In genomic region chr16:18486126-18486525, GRCm38 (mm10) we compare ENCODE assay signal across 27 mouse cellular contexts. TPM values are rescaled to one million over a fixed set of nuclear protein-coding genes. Genes with fewer than 3 reads are reported as not detected.
DNase-seq lines count a peak whose midpoint lies in the region; ATAC-seq and TF ChIP-seq lines count a peak whose summit lies in the region.
"Had no signal": no experiment of that assay in that cellular context is flagged by ENCODE, and none has a peak within 500 bp of the region (broad histone marks: within the 10 kb centered on the region; RNA-seq: fewer than 3 reads in every experiment).

No protein-coding gene starts in this region.

- no peaks in the 10 kb centered on the region for H3K9me3 ChIP-seq in midbrain, embryonic 11.5 days (ENCODE audit: control insufficient read depth, low read length)
- H3K9me3 ChIP-seq in midbrain, postnatal 0 days (ENCODE audit: low read length), result no peaks in the 10 kb centered on the region
- no peaks in the 10 kb centered on the region for H3K9me3 ChIP-seq in ES-Bruce4 (replicated peaks; ENCODE audit: control insufficient read depth, insufficient read depth, low read length, poor library complexity, severe bottlenecking)
- H3K9me3 ChIP-seq: embryonic facial prominence, embryonic 12.5 days; embryonic facial prominence, embryonic 15.5 days; G1E; heart, embryonic 12.5 days; heart, embryonic 15.5 days; hindbrain, embryonic 13.5 days; intestine, embryonic 15.5 days had no signal

- no peak for ATAC-seq in midbrain, embryonic 11.5 days (ENCODE audit: low FRiP score)
- no peak for ATAC-seq in midbrain, postnatal 0 days (ENCODE audit: low FRiP score)
- ATAC-seq in granulocyte monocyte progenitor cell, adult 5-6 weeks (replicated peaks; ENCODE audit: poor library complexity, severe bottlenecking), result 0 out of 2 replicates have a peak, but pooled peaks have one; percentile 42
- no peak for ATAC-seq in megakaryocyte-erythroid progenitor cell, adult 5-6 weeks (replicated peaks; ENCODE audit: low FRiP score, low TSS enrichment, poor library complexity, severe bottlenecking)
- ATAC-seq: forebrain, embryonic 14.5 days; hindbrain, embryonic 16.5 days; intestine, embryonic 15.5 days had no signal

- H3K36me3 ChIP-seq in midbrain, embryonic 11.5 days (ENCODE audit: control insufficient read depth, insufficient read depth, low read length), result no peaks in the 10 kb centered on the region
- H3K36me3 ChIP-seq in midbrain, postnatal 0 days (ENCODE audit: insufficient read depth, low read length), result no peaks in the 10 kb centered on the region
- H3K36me3 ChIP-seq in ES-Bruce4 (ENCODE audit: control insufficient read depth, insufficient read depth, low read length, poor library complexity, severe bottlenecking), result no peaks in the 10 kb centered on the region
- H3K36me3 ChIP-seq: embryonic facial prominence, embryonic 12.5 days; embryonic facial prominence, embryonic 15.5 days; heart, embryonic 12.5 days; heart, embryonic 15.5 days; hindbrain, embryonic 10.5 days; intestine, embryonic 15.5 days had no signal

- 90% methylated on average over 2 of the region's 2 CpGs for WGBS in midbrain, embryonic 11.5 days
- WGBS in midbrain, postnatal 0 days, result 98% methylated on average over 2 of the region's 2 CpGs

- no peak overlapping the region for H3K9ac ChIP-seq in midbrain, embryonic 11.5 days (ENCODE audit: low read length)
- no peak overlapping the region for H3K9ac ChIP-seq in midbrain, postnatal 0 days (replicated peaks; ENCODE audit: low read length, poor library complexity, severe bottlenecking)
- no peak overlapping the region for H3K9ac ChIP-seq in ES-Bruce4 (ENCODE audit: low read depth, poor library complexity, severe bottlenecking)
- H3K9ac ChIP-seq: embryonic facial prominence, embryonic 12.5 days; embryonic facial prominence, embryonic 15.5 days; heart, embryonic 12.5 days; heart, embryonic 15.5 days; hindbrain, embryonic 13.5 days; intestine, embryonic 15.5 days had no signal

- H3K27ac ChIP-seq in midbrain, embryonic 11.5 days (ENCODE audit: low read depth, low read length), result no peak overlapping the region
- no peak overlapping the region for H3K27ac ChIP-seq in midbrain, postnatal 0 days (ENCODE audit: low read depth, low read length)
- no peak overlapping the region for H3K27ac ChIP-seq in ES-Bruce4 (ENCODE audit: insufficient read depth, low read length)
- H3K27ac ChIP-seq: embryonic facial prominence, embryonic 12.5 days; embryonic facial prominence, embryonic 15.5 days; heart, embryonic 15.5 days; hindbrain, embryonic 10.5 days; hindbrain, embryonic 13.5 days; intestine, embryonic 15.5 days had no signal

- peaks cover 15% of the 10 kb centered on the region for H3K4me1 ChIP-seq in midbrain, embryonic 11.5 days (ENCODE audit: control insufficient read depth, insufficient read depth, low read length)
- H3K4me1 ChIP-seq in midbrain, postnatal 0 days (ENCODE audit: insufficient read depth, low read length), result no peaks in the 10 kb centered on the region
- H3K4me1 ChIP-seq in ES-Bruce4 (ENCODE audit: control insufficient read depth, insufficient read depth, low read length), result peaks cover 7% of the 10 kb centered on the region
- H3K4me1 ChIP-seq: heart, embryonic 15.5 days; intestine, embryonic 15.5 days had no signal

- H3K27me3 ChIP-seq in midbrain, embryonic 11.5 days (ENCODE audit: control insufficient read depth, insufficient read depth, low read length), result no peaks in the 10 kb centered on the region; the same call in 1 of the 2 replicates
- H3K27me3 ChIP-seq in midbrain, postnatal 0 days (ENCODE audit: insufficient read depth, low read length), result no peaks in the 10 kb centered on the region
- H3K27me3 ChIP-seq in ES-Bruce4 (ENCODE audit: control insufficient read depth, insufficient read depth, low read length, poor library complexity, severe bottlenecking), result no peaks in the 10 kb centered on the region
- H3K27me3 ChIP-seq: embryonic facial prominence, embryonic 12.5 days; embryonic facial prominence, embryonic 15.5 days; heart, embryonic 12.5 days; heart, embryonic 15.5 days; intestine, embryonic 15.5 days had no signal

- no peak for TF ChIP-seq POLR2A in ES-Bruce4 (IDR thresholded peaks at IDR 0.05; ENCODE audit: insufficient read depth, low read length)

- H3K4me3 ChIP-seq in midbrain, embryonic 11.5 days (ENCODE audit: low read depth, low read length), result no peak overlapping the region
- no peak overlapping the region for H3K4me3 ChIP-seq in midbrain, postnatal 0 days (ENCODE audit: low read depth, low read length)
- H3K4me3 ChIP-seq in ES-Bruce4 (ENCODE audit: low read depth, low read length), result no peak overlapping the region
- H3K4me3 ChIP-seq: embryonic facial prominence, embryonic 12.5 days; embryonic facial prominence, embryonic 15.5 days; heart, embryonic 12.5 days; heart, embryonic 15.5 days; hindbrain, embryonic 10.5 days; hindbrain, embryonic 13.5 days; intestine, embryonic 15.5 days had no signal

- H3K4me2 ChIP-seq in midbrain, embryonic 11.5 days, result no peak overlapping the region
- no peak overlapping the region for H3K4me2 ChIP-seq in midbrain, postnatal 0 days (ENCODE audit: low read depth, low read length, poor library complexity, severe bottlenecking)
- H3K4me2 ChIP-seq: embryonic facial prominence, embryonic 12.5 days; embryonic facial prominence, embryonic 15.5 days; heart, embryonic 12.5 days; heart, embryonic 15.5 days; hindbrain, embryonic 13.5 days; intestine, embryonic 15.5 days had no signal

- peak; percentile 41 for DNase-seq in midbrain, embryonic 11.5 days (ENCODE audit: low spot score, missing footprints)
- DNase-seq in midbrain, postnatal 0 days (ENCODE audit: low spot score), result no peak
- peak; percentile 26 for DNase-seq in MEL-GATA-1-ER (ENCODE audit: extremely low read depth, low read depth)
- DNase-seq in adrenal gland, postnatal 4 days (ENCODE audit: low spot score in 2 of 2), result no peak
- no peak for DNase-seq in layer of hippocampus, adult 9-10 months (ENCODE audit: low spot score)
- DNase-seq: adrenal gland, adult 2 months; adrenal gland, postnatal 14 days; cerebellum, adult 11-12 months; cerebellum, adult 9-10 months; cerebellum, postnatal 14 days; gastrocnemius, postnatal 25 days; heart, postnatal 10 days; heart, postnatal 36 days; kidney, adult 11 months had no signal

- TF ChIP-seq EP300 in ES-Bruce4 (IDR thresholded peaks at IDR 0.05; ENCODE audit: insufficient read depth, low read depth, low read length), result 0 out of 2 replicates have a peak, but pooled peaks have one; percentile 33

- no peak for TF ChIP-seq CTCF in midbrain, postnatal 0 days (IDR thresholded peaks at IDR 0.05)
- TF ChIP-seq CTCF in ES-Bruce4 (IDR thresholded peaks at IDR 0.05; ENCODE audit: low read depth, low read length), result no peak

RNA-seq across cellular contexts. Expression of gene Gnb1l, which starts 12.4 kb away (rescaled TPM):
- 10.3 and 12.9 TPM in 2 replicates for polyA plus RNA-seq in midbrain, embryonic 11.5 days (2014; fragmentation: Nextera tagmentation; extraction: Ambion mirVana)
- total RNA-seq in midbrain, postnatal 0 days (2014; rRNA removed), result 9.1 and 12.4 TPM in 2 replicates
- polyA plus RNA-seq in midbrain, postnatal 0 days (2015; fragmentation: Nextera tagmentation; extraction: Ambion mirVana), result 20.5 and 21.0 TPM in 2 replicates
- 13.7 and 16.2 TPM in 2 replicates for polyA plus RNA-seq in ES-Bruce4 (2011; ENCODE audit: insufficient read depth, insufficient read length, low read depth, missing spikeins)
- total RNA-seq in granulocyte monocyte progenitor cell, adult 5-6 weeks (2014; fragmentation: Nextera tagmentation), result 9.5 and 13.8 TPM in 2 replicates
- total RNA-seq in granulocyte monocyte progenitor cell, adult 5-6 weeks (2017), result 3.3 and 7.5 TPM in 2 replicates
- 14.6 and 17.1 TPM in 2 replicates for total RNA-seq in megakaryocyte-erythroid progenitor cell, adult 5-6 weeks (2014; fragmentation: Nextera tagmentation)
- total RNA-seq in megakaryocyte-erythroid progenitor cell, adult 5-6 weeks (2017), result 5.8 and 10.1 TPM in 2 replicates
- total RNA-seq in adrenal gland, postnatal 4 days (2021), result 1 to 10 TPM; 5.6 to 9.2 TPM

RNA-seq across cellular contexts. Expression of gene Rtl10, which starts 12.6 kb away (rescaled TPM):
- 2.0 and 2.1 TPM in 2 replicates for polyA plus RNA-seq in midbrain, embryonic 11.5 days (2014; fragmentation: Nextera tagmentation; extraction: Ambion mirVana)
- 7.1 and 7.9 TPM in 2 replicates for total RNA-seq in midbrain, postnatal 0 days (2014; rRNA removed)
- polyA plus RNA-seq in midbrain, postnatal 0 days (2015; fragmentation: Nextera tagmentation; extraction: Ambion mirVana), result 3.0 and 3.8 TPM in 2 replicates
- polyA plus RNA-seq in ES-Bruce4 (2011; ENCODE audit: insufficient read depth, insufficient read length, low read depth, missing spikeins), result 11.5 and 12.7 TPM in 2 replicates
- total RNA-seq in granulocyte monocyte progenitor cell, adult 5-6 weeks (2014; fragmentation: Nextera tagmentation), result 9.0 and 16.0 TPM in 2 replicates
- 0.88 and 2.4 TPM in 2 replicates for total RNA-seq in granulocyte monocyte progenitor cell, adult 5-6 weeks (2017)
- total RNA-seq in megakaryocyte-erythroid progenitor cell, adult 5-6 weeks (2014; fragmentation: Nextera tagmentation), result 18.9 and 23.1 TPM in 2 replicates
- 7.4 and 9.1 TPM in 2 replicates for total RNA-seq in megakaryocyte-erythroid progenitor cell, adult 5-6 weeks (2017)
- total RNA-seq in adrenal gland, postnatal 4 days (2021), result 10 to 100 TPM in 1 of 2 experiments, 1 to 10 TPM in 1; 9.5 to 11.0 TPM

RNA-seq across cellular contexts. Expression of gene Comt, which starts 59.5 kb away (rescaled TPM):
- 50.8 and 52.5 TPM in 2 replicates for polyA plus RNA-seq in midbrain, embryonic 11.5 days (2014; fragmentation: Nextera tagmentation; extraction: Ambion mirVana)
- 62.3 and 74.6 TPM in 2 replicates for total RNA-seq in midbrain, postnatal 0 days (2014; rRNA removed)
- polyA plus RNA-seq in midbrain, postnatal 0 days (2015; fragmentation: Nextera tagmentation; extraction: Ambion mirVana), result 95.0 and 103 TPM in 2 replicates
- 13.6 and 15.4 TPM in 2 replicates for polyA plus RNA-seq in ES-Bruce4 (2011; ENCODE audit: insufficient read depth, insufficient read length, low read depth, missing spikeins)
- 40.4 and 48.4 TPM in 2 replicates for total RNA-seq in granulocyte monocyte progenitor cell, adult 5-6 weeks (2014; fragmentation: Nextera tagmentation)
- total RNA-seq in granulocyte monocyte progenitor cell, adult 5-6 weeks (2017), result 34.1 and 34.6 TPM in 2 replicates
- 84.0 and 105 TPM in 2 replicates for total RNA-seq in megakaryocyte-erythroid progenitor cell, adult 5-6 weeks (2014; fragmentation: Nextera tagmentation)
- total RNA-seq in megakaryocyte-erythroid progenitor cell, adult 5-6 weeks (2017), result 56.1 and 59.7 TPM in 2 replicates
- 100 to 1,000 TPM in 1 of 2 experiments, 10 to 100 TPM in 1; 99.0 to 129 TPM for total RNA-seq in adrenal gland, postnatal 4 days (2021)

RNA-seq across cellular contexts. Expression of gene Txnrd2, which starts 59.9 kb away (rescaled TPM):
- 21.0 and 22.7 TPM in 2 replicates for polyA plus RNA-seq in midbrain, embryonic 11.5 days (2014; fragmentation: Nextera tagmentation; extraction: Ambion mirVana)
- 13.3 and 22.9 TPM in 2 replicates for total RNA-seq in midbrain, postnatal 0 days (2014; rRNA removed)
- polyA plus RNA-seq in midbrain, postnatal 0 days (2015; fragmentation: Nextera tagmentation; extraction: Ambion mirVana), result 38.3 and 42.6 TPM in 2 replicates
- 7.1 and 9.3 TPM in 2 replicates for polyA plus RNA-seq in ES-Bruce4 (2011; ENCODE audit: insufficient read depth, insufficient read length, low read depth, missing spikeins)
- 13.1 and 28.8 TPM in 2 replicates for total RNA-seq in granulocyte monocyte progenitor cell, adult 5-6 weeks (2014; fragmentation: Nextera tagmentation)
- total RNA-seq in granulocyte monocyte progenitor cell, adult 5-6 weeks (2017), result 8.8 and 9.7 TPM in 2 replicates
- total RNA-seq in megakaryocyte-erythroid progenitor cell, adult 5-6 weeks (2014; fragmentation: Nextera tagmentation), result 75.4 and 82.3 TPM in 2 replicates
- 97.2 and 145 TPM in 2 replicates for total RNA-seq in megakaryocyte-erythroid progenitor cell, adult 5-6 weeks (2017)
- total RNA-seq in adrenal gland, postnatal 4 days (2021), result 10 to 100 TPM; 60.2 to 67.6 TPM

Comparison
In these comparisons a context has a peak if more than half of its experiments do, and no peak if none do; other contexts are left out.
1. DNase-seq: peak in midbrain, embryonic 11.5 days (single experiment) and MEL-GATA-1-ER (single experiment); none in midbrain, postnatal 0 days (single experiment), adrenal gland, postnatal 4 days (0 of 2) and layer of hippocampus, adult 9-10 months (single experiment).